ENCODE assay signal across 16 mouse cellular contexts in the genomic region with DNA sequence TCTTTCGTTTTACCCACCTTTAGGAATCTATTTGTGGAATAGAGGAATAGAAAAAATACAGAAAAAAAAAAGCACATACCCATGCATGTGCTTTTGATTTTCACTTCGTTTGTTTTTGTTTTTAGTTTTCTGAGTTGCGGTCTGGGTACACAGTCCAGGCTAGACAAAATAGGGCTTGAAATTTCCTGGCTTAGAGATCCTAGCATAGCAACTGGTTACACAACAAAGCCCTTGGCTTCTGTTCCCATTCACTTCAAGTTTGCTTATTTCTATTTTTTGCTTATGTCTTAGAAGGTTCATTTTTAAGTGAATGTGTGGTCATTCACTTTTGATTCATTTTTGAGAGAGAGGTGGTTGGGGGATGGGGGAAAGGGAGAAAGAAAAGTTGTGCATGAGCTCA. TPM values are rescaled to one million over a fixed set of nuclear protein-coding genes. Genes with fewer than 3 reads are reported as not detected.
"Had no signal": no experiment of that assay in that cellular context is flagged by ENCODE, and none has a peak within 500 bp of the region (broad histone marks: within the 10 kb centered on the region; RNA-seq: fewer than 3 reads in every experiment).

No protein-coding gene starts in this region.

- ATAC-seq: liver, postnatal 0 days; lung, postnatal 0 days; midbrain, embryonic 16.5 days had no signal

- DNase-seq: liver, postnatal 0 days; lung, adult 2 months; lung, postnatal 14 days; lung, postnatal 36 days; midbrain, embryonic 14.5 days; retina, postnatal 1 day; right cerebral cortex, adult 18-20 months; right cerebral cortex, postnatal 25 days; right cerebral cortex, postnatal 4 days; spleen, adult 18-20 months; thymus, adult 18-20 months; thymus, postnatal 25 days; thymus, postnatal 4 days had no signal

RNA-seq across cellular contexts. Expression of a gene that starts 2.7 kb away (rescaled TPM):
- total RNA-seq: megakaryocyte progenitor cell, adult 5-6 weeks had no signal
